Mouse (Mus musculus) lung, postnatal 0 days (tissue): ENCODE measurements at regions not wholly inside any gene's neighbourhood (a gene's known extent, or its start where the extent isn't known, plus 50 kb on each side); places are given as distances from the start of the nearest gene placed in this dataset.

ENCODE experiments used
- CTCF ChIP-seq: IDR thresholded peaks from 2 replicates; pipeline ENCODE4 v1.5.1; 2016; ENCODE audit warnings: antibody characterized with exemption, mild to moderate bottlenecking
- EP300 ChIP-seq: IDR thresholded peaks from 2 replicates; pipeline ENCODE4 v1.6.1; 2016; ENCODE audit warnings: antibody characterized with exemption, mild to moderate bottlenecking, control low read depth

GRCm38 (mm10) chr13:111985406-111985805 is 176.6 kb upstream of the Map3k1 start:
- TF ChIP-seq CTCF = no peak
- TF ChIP-seq EP300 = no peak
